In genomic region chr15:88891676-88892040, GRCm38 (mm10) we compare ENCODE assay signal across 8 mouse cellular contexts. TPM values are rescaled to one million over a fixed set of nuclear protein-coding genes. Genes with fewer than 3 reads are reported as not detected.
DNase-seq lines count a peak whose midpoint lies in the region; ATAC-seq and TF ChIP-seq lines count a peak whose summit lies in the region.

No protein-coding gene starts in this region.

- DNase-seq in lung, embryonic 14.5 days, result no peak
- no peak for DNase-seq in lung, adult 18-20 months
- DNase-seq in urinary bladder, postnatal 14 days (ENCODE audit: low spot score), result no peak
- no peak for DNase-seq in kidney, adult 8-10 months
- no peak for DNase-seq in frontal cortex, postnatal 36 days (ENCODE audit: low spot score in 2 of 2)

- ATAC-seq in lung, embryonic 14.5 days (ENCODE audit: insufficient read depth), result peak; percentile 22; the same call in 1 of the 2 replicates
- ATAC-seq in forebrain, embryonic 12.5 days (ENCODE audit: low FRiP score), result no peak
- 0 out of 2 replicates have a peak, but pooled peaks have one; percentile 4 for ATAC-seq in limb, embryonic 13.5 days (ENCODE audit: low FRiP score, low read depth)
- no peak for ATAC-seq in neural tube, embryonic 15.5 days (ENCODE audit: low FRiP score)

- H3K27me3 ChIP-seq in lung, embryonic 14.5 days (ENCODE audit: insufficient read depth, low read length), result no peaks in the 10 kb centered on the region
- peaks cover 29% of the 10 kb centered on the region for H3K27me3 ChIP-seq in forebrain, embryonic 12.5 days
- peaks cover 14% of the 10 kb centered on the region for H3K27me3 ChIP-seq in limb, embryonic 13.5 days
- peaks cover 6% of the 10 kb centered on the region for H3K27me3 ChIP-seq in neural tube, embryonic 15.5 days (replicated peaks)

- peak overlapping the region; percentile 51; the same call in 1 of the 2 replicates for H3K4me3 ChIP-seq in lung, embryonic 14.5 days (ENCODE audit: low read depth, low read length)
- peak overlapping the region; percentile 52; the same call in 1 of the 2 replicates for H3K4me3 ChIP-seq in forebrain, embryonic 12.5 days (replicated peaks)
- no peak overlapping the region; the same call in 1 of the 2 replicates for H3K4me3 ChIP-seq in limb, embryonic 13.5 days
- H3K4me3 ChIP-seq in neural tube, embryonic 15.5 days (replicated peaks), result no peak overlapping the region; the same call in 1 of the 2 replicates

- peak overlapping the region; percentile 95 for H3K4me2 ChIP-seq in lung, embryonic 14.5 days
- peak overlapping the region; percentile 93 for H3K4me2 ChIP-seq in forebrain, embryonic 12.5 days
- H3K4me2 ChIP-seq in limb, embryonic 13.5 days (replicated peaks), result peak overlapping the region; percentile 90
- H3K4me2 ChIP-seq in neural tube, embryonic 15.5 days, result peak overlapping the region; percentile 95

- no peaks in the 10 kb centered on the region for H3K36me3 ChIP-seq in lung, embryonic 14.5 days (ENCODE audit: insufficient read depth)
- H3K36me3 ChIP-seq in forebrain, embryonic 12.5 days (replicated peaks), result no peaks in the 10 kb centered on the region
- no peaks in the 10 kb centered on the region for H3K36me3 ChIP-seq in limb, embryonic 13.5 days
- no peaks in the 10 kb centered on the region for H3K36me3 ChIP-seq in neural tube, embryonic 15.5 days

- WGBS in lung, embryonic 14.5 days, result 66% methylated on average over 8 of the region's 8 CpGs
- WGBS in forebrain, embryonic 12.5 days, result 65% methylated on average over 8 of the region's 8 CpGs
- 71% methylated on average over 8 of the region's 8 CpGs for whole genome bisulfite sequencing in limb, embryonic 13.5 days
- WGBS in neural tube, embryonic 15.5 days, result 71% methylated on average over 8 of the region's 8 CpGs

- no peak overlapping the region for H3K9ac ChIP-seq in lung, embryonic 14.5 days
- no peak overlapping the region for H3K9ac ChIP-seq in forebrain, embryonic 12.5 days
- no peak overlapping the region for H3K9ac ChIP-seq in limb, embryonic 13.5 days
- H3K9ac ChIP-seq in neural tube, embryonic 15.5 days (replicated peaks), result no peak overlapping the region

- no peaks in the 10 kb centered on the region for H3K4me1 ChIP-seq in lung, embryonic 14.5 days (ENCODE audit: insufficient read depth)
- peaks cover 14% of the 10 kb centered on the region for H3K4me1 ChIP-seq in forebrain, embryonic 12.5 days
- H3K4me1 ChIP-seq in limb, embryonic 13.5 days, result 0 out of 2 replicates have a peak, but pooled peaks cover 6% of the 10 kb centered on the region
- peaks cover 16% of the 10 kb centered on the region for H3K4me1 ChIP-seq in neural tube, embryonic 15.5 days

- no peak overlapping the region for H3K27ac ChIP-seq in lung, embryonic 14.5 days (ENCODE audit: low read depth)
- no peak overlapping the region for H3K27ac ChIP-seq in forebrain, embryonic 12.5 days
- H3K27ac ChIP-seq in limb, embryonic 13.5 days, result no peak overlapping the region
- H3K27ac ChIP-seq in neural tube, embryonic 15.5 days (replicated peaks), result no peak overlapping the region

- TF ChIP-seq CTCF in lung, embryonic 14.5 days (IDR thresholded peaks at IDR 0.05; ENCODE audit: low read depth), result no peak

- H3K9me3 ChIP-seq in lung, embryonic 14.5 days (ENCODE audit: low read depth, low read length), result no peaks in the 10 kb centered on the region
- no peaks in the 10 kb centered on the region for H3K9me3 ChIP-seq in forebrain, embryonic 12.5 days
- H3K9me3 ChIP-seq in limb, embryonic 13.5 days, result no peaks in the 10 kb centered on the region
- H3K9me3 ChIP-seq in neural tube, embryonic 15.5 days (replicated peaks), result no peaks in the 10 kb centered on the region

RNA-seq across cellular contexts. Expression of gene Pim3, which starts 29.7 kb away (rescaled TPM):
- 48.6 TPM in 2 replicates for polyA plus RNA-seq in lung, embryonic 14.5 days (2014; fragmentation: Nextera tagmentation; extraction: Ambion mirVana)
- polyA plus RNA-seq in forebrain, embryonic 12.5 days (2016; fragmentation: Nextera tagmentation; extraction: Ambion mirVana), result 46.0 and 49.4 TPM in 2 replicates
- 50.7 and 52.2 TPM in 2 replicates for polyA plus RNA-seq in limb, embryonic 13.5 days (2015; fragmentation: Nextera tagmentation; extraction: Ambion mirVana)
- 66.8 and 78.7 TPM in 2 replicates for polyA plus RNA-seq in neural tube, embryonic 15.5 days (2015; fragmentation: Nextera tagmentation; extraction: Ambion mirVana)

Comparison
In these comparisons a context has a peak if more than half of its experiments do, and no peak if none do; other contexts are left out.
1. ATAC-seq: peak in lung, embryonic 14.5 days (single experiment) and limb, embryonic 13.5 days (single experiment); none in forebrain, embryonic 12.5 days (single experiment) and neural tube, embryonic 15.5 days (single experiment).
2. H3K4me3 ChIP-seq: peak in lung, embryonic 14.5 days (single experiment) and forebrain, embryonic 12.5 days (single experiment); none in limb, embryonic 13.5 days (single experiment) and neural tube, embryonic 15.5 days (single experiment).
3. Peak in every context shown above with its lines, with median percentiles within 50 percentile points of each other: H3K4me2 ChIP-seq.